Mouse (Mus musculus): ENCODE results near the gene Syde2.
"Not testable (repeated sequence)": the region's sequence is repeated elsewhere in the genome, so short reads cannot be mapped to it uniquely, and the experiment has no call there.

DNA sequence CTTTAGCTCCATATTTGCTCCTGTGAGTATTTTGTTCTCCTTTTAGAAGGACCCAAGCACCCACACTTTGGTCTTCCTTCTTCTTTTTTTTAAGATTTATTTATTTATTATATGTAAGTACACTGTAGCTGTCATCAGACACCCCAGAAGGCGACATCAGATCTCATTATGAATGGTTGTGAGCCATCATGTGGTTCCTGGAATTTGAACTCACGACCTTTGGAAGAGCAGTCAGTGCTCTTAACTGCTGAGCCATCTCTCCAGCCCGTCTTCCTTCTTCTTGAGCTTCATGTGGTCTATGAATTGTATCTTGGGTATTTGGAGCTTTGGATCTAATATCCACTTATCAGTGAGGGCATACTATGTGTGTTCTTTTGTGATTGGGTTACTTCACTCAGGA, 22.1 kb upstream of the Syde2 start:
- not testable (repeated sequence) for TF ChIP-seq CTCF, EP300 (IDR thresholded peaks at IDR 0.05; ENCODE audit: low read depth)
